In genomic region chr10:44728963-44729362, GRCm38 (mm10) we compare ENCODE assay signal across 23 mouse cellular contexts.
"Had no signal": no experiment of that assay in that cellular context is flagged by ENCODE, and none has a peak within 500 bp of the region (broad histone marks: within the 10 kb centered on the region; RNA-seq: fewer than 3 reads in every experiment).

No protein-coding gene starts in this region.

- H3K9ac ChIP-seq: intestine, embryonic 15.5 days; kidney, embryonic 15.5 days; limb, embryonic 13.5 days; liver, embryonic 14.5 days; liver, postnatal 0 days; lung, embryonic 14.5 days; midbrain, embryonic 13.5 days; neural tube, embryonic 13.5 days; stomach, embryonic 15.5 days had no signal

- H3K27me3 ChIP-seq: intestine, embryonic 15.5 days; kidney, embryonic 15.5 days; limb, embryonic 13.5 days; megakaryocyte, embryonic 14.5 days; midbrain, embryonic 13.5 days; neural tube, embryonic 13.5 days; stomach, embryonic 15.5 days had no signal

- H3K4me3 ChIP-seq: intestine, embryonic 15.5 days; kidney, embryonic 15.5 days; limb, embryonic 10.5 days; limb, embryonic 13.5 days; megakaryocyte, embryonic 14.5 days; midbrain, embryonic 10.5 days; midbrain, embryonic 13.5 days; myocyte; neural tube, embryonic 13.5 days; stomach, embryonic 15.5 days had no signal

- ATAC-seq: intestine, embryonic 15.5 days; liver, postnatal 0 days; lung, postnatal 0 days; midbrain, embryonic 13.5 days; midbrain, embryonic 16.5 days had no signal

- H3K36me3 ChIP-seq: intestine, embryonic 15.5 days; kidney, embryonic 15.5 days; limb, embryonic 10.5 days; limb, embryonic 13.5 days; midbrain, embryonic 10.5 days; midbrain, embryonic 13.5 days; neural tube, embryonic 13.5 days; stomach, embryonic 15.5 days had no signal

- H3K4me1 ChIP-seq: intestine, embryonic 15.5 days; kidney, embryonic 15.5 days; limb, embryonic 10.5 days; limb, embryonic 13.5 days; megakaryocyte, embryonic 14.5 days; midbrain, embryonic 10.5 days; midbrain, embryonic 13.5 days; neural tube, embryonic 13.5 days; stomach, embryonic 15.5 days had no signal

- H3K4me2 ChIP-seq: intestine, embryonic 15.5 days; kidney, embryonic 15.5 days; limb, embryonic 13.5 days; lung, embryonic 14.5 days; midbrain, embryonic 13.5 days; neural tube, embryonic 13.5 days; stomach, embryonic 15.5 days had no signal

- DNase-seq: kidney, adult 11 months; kidney, adult 8-10 months; kidney, postnatal 14 days; kidney, postnatal 4 days; liver; liver, postnatal 0 days; lung, embryonic 14.5 days; lung, postnatal 36 days; retina, postnatal 1 day; thymus, postnatal 25 days had no signal

- H3K9me3 ChIP-seq: intestine, embryonic 15.5 days; kidney, embryonic 15.5 days; limb, embryonic 10.5 days; limb, embryonic 13.5 days; megakaryocyte, embryonic 14.5 days; midbrain, embryonic 10.5 days; midbrain, embryonic 13.5 days; neural tube, embryonic 13.5 days; stomach, embryonic 15.5 days had no signal

- H3K27ac ChIP-seq: intestine, embryonic 15.5 days; kidney, embryonic 15.5 days; limb, embryonic 10.5 days; limb, embryonic 13.5 days; liver, embryonic 14.5 days; midbrain, embryonic 10.5 days; midbrain, embryonic 13.5 days; neural tube, embryonic 13.5 days; stomach, embryonic 15.5 days had no signal
